Mouse (Mus musculus): ENCODE results near the gene Gm26727. TPM values are rescaled to one million over a fixed set of nuclear protein-coding genes. Genes with fewer than 3 reads are reported as not detected.

The Gm26727 gene
- not detected in 2 replicates for polyA plus RNA-seq (2012; rRNA removed)

GRCm38 (mm10) chr2:67433081-67433480 is at the start of gene Gm26727:
Gene Gm26727 (minus strand): TSS chr2:67433181.

GRCm38 (mm10) chr2:67445780-67446179 is 12.8 kb upstream of the Gm26727 start, which contains the start of gene Xirp2:
Gene Xirp2 (plus strand): TSS chr2:67446002.

GRCm38 (mm10) chr2:67413425-67413824 is 19.6 kb downstream of the Gm26727 start, which contains the start of gene Gm21830:
Gene Gm21830 (plus strand): TSS chr2:67413725.

Other genes with a start within 250 kb of the Gm26727 start
- not detected in 2 replicates for gene Gm21830, start 19.5 kb downstream of the Gm26727 start, polyA plus RNA-seq (2012; rRNA removed)
- 0.05 and 0.14 TPM in 2 replicates for gene Xirp2, start 12.8 kb upstream of the Gm26727 start, polyA plus RNA-seq (2012; rRNA removed)
- 0.10 and 0.13 TPM in 2 replicates for gene B3galt1, start 132.7 kb upstream of the Gm26727 start, polyA plus RNA-seq (2012; rRNA removed)